ENCODE assay signal across 26 mouse cellular contexts in the genomic region with DNA sequence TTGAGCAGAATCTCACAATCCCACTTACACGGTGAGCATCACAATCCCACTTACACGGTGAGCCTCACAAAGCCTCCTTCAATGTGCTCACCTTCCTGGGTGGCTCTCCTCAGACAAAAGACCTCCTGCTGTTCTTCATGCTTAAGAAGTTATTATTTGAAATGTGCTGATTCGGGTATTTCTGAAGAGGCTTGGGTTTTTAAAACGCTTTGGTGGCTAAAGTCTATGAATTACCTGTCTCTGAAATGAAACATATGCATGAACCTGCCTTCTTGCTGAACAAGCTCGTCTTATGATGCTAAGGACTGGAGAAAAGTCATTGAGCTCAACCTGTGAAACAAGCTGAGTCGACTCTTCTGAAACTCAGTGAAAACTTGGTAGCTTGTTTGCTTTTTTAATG. TPM values are rescaled to one million over a fixed set of nuclear protein-coding genes. Genes with fewer than 3 reads are reported as not detected.
DNase-seq lines count a peak whose midpoint lies in the region; ATAC-seq and TF ChIP-seq lines count a peak whose summit lies in the region.
"Had no signal": no experiment of that assay in that cellular context is flagged by ENCODE, and none has a peak within 500 bp of the region (broad histone marks: within the 10 kb centered on the region; RNA-seq: fewer than 3 reads in every experiment).

No protein-coding gene starts in this region.

- 0 out of 2 replicates have a peak overlapping the region, but pooled peaks have one; percentile 2 for H3K27ac ChIP-seq in embryonic facial prominence, embryonic 15.5 days (replicated peaks)
- no peak overlapping the region for H3K27ac ChIP-seq in embryonic facial prominence, embryonic 10.5 days (replicated peaks)
- H3K27ac ChIP-seq in hindbrain, embryonic 13.5 days = 0 out of 2 replicates have a peak overlapping the region, but pooled peaks have one; percentile 23
- no peak overlapping the region for H3K27ac ChIP-seq in hindbrain, embryonic 14.5 days
- no peak overlapping the region for H3K27ac ChIP-seq in CH12.LX (ENCODE audit: insufficient read depth, low read depth)
- H3K27ac ChIP-seq in intestine, embryonic 16.5 days (ENCODE audit: low read length) = no peak overlapping the region
- H3K27ac ChIP-seq: forebrain, embryonic 12.5 days; forebrain, embryonic 15.5 days; heart, adult 2 months; heart, embryonic 10.5 days; heart, embryonic 13.5 days; hindbrain, embryonic 12.5 days; hindbrain, postnatal 0 days had no signal

- H3K27me3 ChIP-seq in embryonic facial prominence, embryonic 15.5 days = no peaks in the 10 kb centered on the region
- no peaks in the 10 kb centered on the region for H3K27me3 ChIP-seq in embryonic facial prominence, embryonic 10.5 days (replicated peaks; ENCODE audit: low read depth, poor library complexity, severe bottlenecking)
- no peaks in the 10 kb centered on the region for H3K27me3 ChIP-seq in hindbrain, embryonic 13.5 days
- H3K27me3 ChIP-seq in hindbrain, embryonic 14.5 days (ENCODE audit: control insufficient read depth, insufficient read depth, low read length) = no peaks in the 10 kb centered on the region
- no peaks in the 10 kb centered on the region for H3K27me3 ChIP-seq in CH12.LX (replicated peaks)
- H3K27me3 ChIP-seq in intestine, embryonic 16.5 days (replicated peaks; ENCODE audit: control insufficient read depth, insufficient read depth, low read length) = no peaks in the 10 kb centered on the region
- H3K27me3 ChIP-seq: forebrain, embryonic 12.5 days; forebrain, embryonic 15.5 days; heart, embryonic 13.5 days; hindbrain, embryonic 12.5 days had no signal

- no peak for TF ChIP-seq EP300 in CH12.LX (IDR thresholded peaks at IDR 0.05; ENCODE audit: low read length)

- no peak for ATAC-seq in embryonic facial prominence, embryonic 15.5 days (ENCODE audit: insufficient number of reproducible peaks, low FRiP score, low TSS enrichment, low read depth)
- no peak for ATAC-seq in hindbrain, embryonic 13.5 days (ENCODE audit: low FRiP score)
- no peak for ATAC-seq in hindbrain, embryonic 14.5 days (ENCODE audit: low FRiP score)
- no peak for ATAC-seq in frontal cortex, adult (ENCODE audit: low TSS enrichment)
- no peak for ATAC-seq in intestine, embryonic 16.5 days
- ATAC-seq: activated CD4-positive, CD25-positive, alpha-beta regulatory T cell, adult 4 months; forebrain, embryonic 15.5 days; hindbrain, postnatal 0 days had no signal

- no peak for TF ChIP-seq CTCF in CH12.LX (conservative IDR thresholded peaks at IDR 0.05 in 1 of 2, IDR thresholded peaks at IDR 0.05 in 1 of 2; ENCODE audit: low read depth in 2 of 2, low read length in 2 of 2)

- H3K36me3 ChIP-seq in embryonic facial prominence, embryonic 15.5 days = no peaks in the 10 kb centered on the region
- H3K36me3 ChIP-seq in embryonic facial prominence, embryonic 10.5 days (replicated peaks) = no peaks in the 10 kb centered on the region
- H3K36me3 ChIP-seq in hindbrain, embryonic 13.5 days = no peaks in the 10 kb centered on the region
- no peaks in the 10 kb centered on the region for H3K36me3 ChIP-seq in hindbrain, embryonic 14.5 days (replicated peaks; ENCODE audit: control insufficient read depth, insufficient read depth)
- peaks cover 0 to 3% of the 10 kb centered on the region in 2 experiments for H3K36me3 ChIP-seq in CH12.LX (replicated peaks in 1 of 2; ENCODE audit: control insufficient read depth in 1 of 2, insufficient read depth in 1 of 2, low read length in 1 of 2)
- no peaks in the 10 kb centered on the region for H3K36me3 ChIP-seq in intestine, embryonic 16.5 days (ENCODE audit: control insufficient read depth, insufficient read depth, low read length)
- H3K36me3 ChIP-seq: forebrain, embryonic 12.5 days; forebrain, embryonic 15.5 days; heart, embryonic 10.5 days; heart, embryonic 13.5 days; hindbrain, embryonic 12.5 days had no signal

- H3K9ac ChIP-seq in embryonic facial prominence, embryonic 15.5 days = no peak overlapping the region
- H3K9ac ChIP-seq in hindbrain, embryonic 13.5 days = no peak overlapping the region
- H3K9ac ChIP-seq in hindbrain, embryonic 14.5 days = no peak overlapping the region
- no peak overlapping the region for H3K9ac ChIP-seq in CH12.LX (ENCODE audit: insufficient read depth, low read depth)
- no peak overlapping the region for H3K9ac ChIP-seq in intestine, embryonic 16.5 days (ENCODE audit: low read depth, low read length)
- H3K9ac ChIP-seq: forebrain, embryonic 12.5 days; forebrain, embryonic 15.5 days; hindbrain, embryonic 12.5 days had no signal

- TF ChIP-seq POLR2A in CH12.LX (IDR thresholded peaks at IDR 0.05; ENCODE audit: low read depth, low read length) = no peak

- in situ Hi-C loops in CH12.LX (cut with MboI; ENCODE audit: low pct_ligation_motif_present, low pct_unique_long_range_greater_than_20kb, low sequenced_read_pairs) = no loop called here

- no peaks in the 10 kb centered on the region; the same call in 1 of the 2 replicates for H3K79me2 ChIP-seq in CH12.LX (replicated peaks; ENCODE audit: control insufficient read depth, extremely low read depth, insufficient read depth, poor library complexity, severe bottlenecking)

- H3K4me2 ChIP-seq in embryonic facial prominence, embryonic 15.5 days (replicated peaks) = no peak overlapping the region
- no peak overlapping the region for H3K4me2 ChIP-seq in hindbrain, embryonic 13.5 days
- no peak overlapping the region for H3K4me2 ChIP-seq in hindbrain, embryonic 14.5 days (replicated peaks)
- H3K4me2 ChIP-seq in CH12.LX (ENCODE audit: insufficient read depth, low read depth, poor library complexity, severe bottlenecking) = no peak overlapping the region
- no peak overlapping the region for H3K4me2 ChIP-seq in intestine, embryonic 16.5 days (ENCODE audit: low read depth, low read length)
- H3K4me2 ChIP-seq: forebrain, embryonic 12.5 days; forebrain, embryonic 15.5 days; heart, embryonic 13.5 days; hindbrain, embryonic 12.5 days had no signal

- dilution Hi-C loops in CH12.LX (cut with MboI; ENCODE audit: extremely low pct_ligation_motif_present, extremely low pct_unique_long_range_greater_than_20kb, low sequenced_read_pairs) = no loop called here

- DNase-seq in embryonic facial prominence, embryonic 10.5 days (ENCODE audit: low spot score) = no peak
- DNase-seq in hindbrain, embryonic 14.5 days (ENCODE audit: low spot score) = no peak
- no peak for DNase-seq in CH12.LX (ENCODE audit: extremely low read depth)
- DNase-seq in induced T-regulatory cell, adult 2 months (ENCODE audit: low read depth) = peak; percentile 27
- DNase-seq: adrenal gland, adult 8-10 months; adrenal gland, postnatal 25 days; cerebellum, adult 11-12 months; cerebellum, adult 8-10 months; cerebellum, postnatal 10 days; cerebellum, postnatal 36 days; embryo, embryonic 11 days; gastrocnemius, postnatal 14 days; heart, adult 2 months; kidney, adult 11 months had no signal

- H3K4me3 ChIP-seq in embryonic facial prominence, embryonic 15.5 days (replicated peaks) = no peak overlapping the region
- no peak overlapping the region for H3K4me3 ChIP-seq in embryonic facial prominence, embryonic 10.5 days
- H3K4me3 ChIP-seq in hindbrain, embryonic 13.5 days = no peak overlapping the region
- H3K4me3 ChIP-seq in hindbrain, embryonic 14.5 days (replicated peaks; ENCODE audit: low read length) = no peak overlapping the region
- H3K4me3 ChIP-seq in CH12.LX (replicated peaks in 1 of 3; ENCODE audit: low read depth in 2 of 3, low read length in 2 of 3, poor library complexity in 1 of 3) = no peak overlapping the region
- H3K4me3 ChIP-seq in intestine, embryonic 16.5 days (ENCODE audit: low read length) = no peak overlapping the region
- H3K4me3 ChIP-seq: erythroblast, embryonic 14.5 days; forebrain, embryonic 12.5 days; forebrain, embryonic 15.5 days; heart, adult 2 months; heart, embryonic 10.5 days; heart, embryonic 13.5 days; hindbrain, embryonic 12.5 days had no signal

- no peaks in the 10 kb centered on the region for H3K9me3 ChIP-seq in embryonic facial prominence, embryonic 15.5 days (replicated peaks)
- no peaks in the 10 kb centered on the region for H3K9me3 ChIP-seq in embryonic facial prominence, embryonic 10.5 days
- no peaks in the 10 kb centered on the region for H3K9me3 ChIP-seq in hindbrain, embryonic 13.5 days
- no peaks in the 10 kb centered on the region for H3K9me3 ChIP-seq in hindbrain, embryonic 14.5 days (ENCODE audit: control insufficient read depth, low read length)
- H3K9me3 ChIP-seq in CH12.LX (replicated peaks; ENCODE audit: low read length) = peaks cover 3% of the 10 kb centered on the region
- no peaks in the 10 kb centered on the region for H3K9me3 ChIP-seq in intestine, embryonic 16.5 days (ENCODE audit: control insufficient read depth, low read length)
- H3K9me3 ChIP-seq: forebrain, embryonic 12.5 days; forebrain, embryonic 15.5 days; heart, embryonic 10.5 days; heart, embryonic 13.5 days; hindbrain, embryonic 12.5 days had no signal

- no peak for TF ChIP-seq RAD21 in CH12.LX (IDR thresholded peaks at IDR 0.05; ENCODE audit: low read depth, low read length)

- H3K4me1 ChIP-seq in embryonic facial prominence, embryonic 15.5 days = peaks cover 18% of the 10 kb centered on the region
- peaks cover 29% of the 10 kb centered on the region for H3K4me1 ChIP-seq in embryonic facial prominence, embryonic 10.5 days
- H3K4me1 ChIP-seq in hindbrain, embryonic 13.5 days (replicated peaks) = peaks cover 19% of the 10 kb centered on the region
- H3K4me1 ChIP-seq in hindbrain, embryonic 14.5 days (replicated peaks; ENCODE audit: control insufficient read depth, insufficient read depth, low read length) = peaks cover 15% of the 10 kb centered on the region; the same call in 1 of the 2 replicates
- H3K4me1 ChIP-seq in CH12.LX (ENCODE audit: control insufficient read depth in 1 of 2, insufficient read depth in 2 of 2) = peaks cover 10 to 24% of the 10 kb centered on the region in 2 experiments
- peaks cover 15% of the 10 kb centered on the region for H3K4me1 ChIP-seq in intestine, embryonic 16.5 days (ENCODE audit: control insufficient read depth, insufficient read depth, low read length)

- 62% methylated on average over 6 of the region's 6 CpGs for WGBS in embryonic facial prominence, embryonic 15.5 days
- WGBS in embryonic facial prominence, embryonic 10.5 days = 84% methylated on average over 6 of the region's 6 CpGs
- WGBS in hindbrain, embryonic 13.5 days = 70% methylated on average over 6 of the region's 6 CpGs
- 65% methylated on average over 6 of the region's 6 CpGs for WGBS in hindbrain, embryonic 14.5 days
- 79% methylated on average over 6 of the region's 6 CpGs for WGBS in intestine, embryonic 16.5 days

RNA-seq across cellular contexts. Expression of a gene that starts 36.6 kb away (rescaled TPM):
- 48.4 and 54.2 TPM in 2 replicates for polyA plus RNA-seq in embryonic facial prominence, embryonic 15.5 days (2015; fragmentation: Nextera tagmentation; extraction: Ambion mirVana)
- 26.5 and 28.4 TPM in 2 replicates for polyA plus RNA-seq in embryonic facial prominence, embryonic 10.5 days (2016; fragmentation: Nextera tagmentation; extraction: Ambion mirVana)
- 18.6 and 20.2 TPM in 2 replicates for polyA plus RNA-seq in hindbrain, embryonic 13.5 days (2015; fragmentation: Nextera tagmentation; extraction: Ambion mirVana)
- 28.1 and 29.2 TPM in 2 replicates for polyA plus RNA-seq in hindbrain, embryonic 14.5 days (2014; fragmentation: Nextera tagmentation; extraction: Ambion mirVana)
- 9.4 and 10.5 TPM in 2 replicates for total RNA-seq in CH12.LX (2012; rRNA removed)
- 4.1 and 5.7 TPM in 2 replicates for total RNA-seq in CH12.LX (2014; rRNA removed)
- 13.1 and 16.7 TPM in 2 replicates for polyA plus RNA-seq in CH12.LX (2012; ENCODE audit: insufficient read length, low read depth)
- polyA plus RNA-seq in intestine, embryonic 16.5 days (2015; fragmentation: Nextera tagmentation; extraction: Ambion mirVana) = 37.1 and 44.0 TPM in 2 replicates

Comparison
In these comparisons a context has a peak if more than half of its experiments do, and no peak if none do; other contexts are left out.
1. H3K27ac ChIP-seq: peak in embryonic facial prominence, embryonic 15.5 days (single experiment) and hindbrain, embryonic 13.5 days (single experiment); none in embryonic facial prominence, embryonic 10.5 days (single experiment), hindbrain, embryonic 14.5 days (single experiment), CH12.LX (single experiment) and intestine, embryonic 16.5 days (single experiment).